Mouse (Mus musculus): ENCODE measurements around the gene Nup107.

The Nup107 gene

DNA sequence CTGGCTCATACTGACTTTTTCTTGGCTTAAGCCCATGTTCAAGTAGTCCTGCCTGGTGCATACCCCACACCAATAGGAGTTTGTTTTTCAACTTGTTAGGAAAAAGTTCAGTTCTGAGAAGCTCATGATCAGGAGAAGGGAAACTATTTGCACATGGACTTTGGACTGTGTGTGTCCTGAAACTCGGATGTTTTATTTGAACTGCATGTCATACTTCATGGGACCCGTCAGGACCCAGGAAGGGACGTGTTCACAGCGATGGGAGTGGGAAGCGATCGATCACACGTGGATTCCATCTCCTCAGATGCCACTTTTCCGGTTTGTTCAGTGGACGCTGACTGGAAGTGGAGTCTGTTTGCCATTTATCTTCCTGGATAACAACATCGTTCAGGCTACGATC, 7.3 kb upstream of the Nup107 start:
- DNase-seq: no peak

DNA sequence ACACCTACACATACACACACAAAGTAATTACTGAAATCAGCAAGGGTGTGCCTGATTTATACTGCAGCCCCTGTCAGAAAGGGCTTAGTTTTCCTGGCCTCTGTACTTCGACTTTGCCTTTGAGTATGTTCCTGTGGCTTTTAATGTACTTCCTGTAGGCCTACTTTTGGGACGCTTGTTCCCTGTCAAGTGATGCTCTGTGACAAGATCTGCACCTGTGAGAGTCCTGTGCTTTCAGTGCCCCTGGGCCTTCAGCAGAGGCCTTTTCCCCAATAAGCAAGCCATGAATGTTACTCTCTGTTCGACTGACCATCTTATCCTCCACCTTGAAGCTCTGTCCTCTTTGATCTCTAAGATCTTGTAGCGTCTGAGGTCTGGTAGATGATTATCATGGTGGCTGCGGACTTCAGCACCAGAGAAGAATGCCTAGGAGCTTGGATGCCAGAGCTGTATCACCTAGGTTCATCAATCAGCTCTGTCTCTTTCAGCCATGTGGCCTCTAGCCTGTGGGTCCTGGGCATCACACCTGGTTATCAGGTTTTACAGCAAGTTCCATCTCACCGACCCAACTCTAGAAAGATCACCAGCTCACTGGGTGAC, 6.0 kb upstream of the Nup107 start:
- no peak for DNase-seq

DNA sequence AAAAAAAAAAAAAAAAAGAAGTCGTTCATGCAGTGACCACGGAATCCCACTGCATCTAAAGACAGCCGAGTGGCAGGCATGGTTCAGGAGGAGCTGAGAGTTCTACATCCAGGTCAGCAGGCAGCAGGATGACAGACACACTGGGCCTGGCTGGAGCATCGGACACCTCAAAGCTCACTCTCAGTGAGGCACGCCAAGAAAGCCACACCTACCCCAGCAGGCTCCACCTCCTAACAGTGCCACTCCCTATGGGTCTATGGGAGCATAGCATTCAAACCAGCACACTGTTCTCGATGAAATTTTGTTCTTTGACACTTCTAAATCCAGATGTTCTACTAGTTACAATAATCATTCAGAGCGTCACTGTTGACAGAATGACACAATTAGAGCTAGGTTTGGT, 5.2 kb upstream of the Nup107 start:
- DNase-seq: no peak

DNA sequence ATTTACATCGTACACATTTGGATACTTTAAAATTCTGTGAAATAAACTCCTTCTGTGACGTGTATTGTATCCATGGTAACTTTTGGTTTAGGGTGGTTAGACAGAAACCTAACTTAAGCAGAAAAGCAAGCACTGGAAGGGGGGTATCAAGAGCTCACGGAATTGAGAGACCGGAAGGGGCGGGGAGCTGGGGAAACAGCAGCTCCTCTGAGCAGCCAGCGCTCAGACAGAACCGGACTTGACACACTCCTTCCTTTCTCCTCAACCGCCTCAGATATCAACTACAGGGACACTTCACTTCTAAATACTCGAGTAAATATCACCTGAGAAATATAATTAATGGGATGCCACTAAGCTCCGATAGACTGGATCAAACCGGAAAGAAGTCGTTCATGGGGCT, 4.6 kb upstream of the Nup107 start:
- DNase-seq: no peak

DNA sequence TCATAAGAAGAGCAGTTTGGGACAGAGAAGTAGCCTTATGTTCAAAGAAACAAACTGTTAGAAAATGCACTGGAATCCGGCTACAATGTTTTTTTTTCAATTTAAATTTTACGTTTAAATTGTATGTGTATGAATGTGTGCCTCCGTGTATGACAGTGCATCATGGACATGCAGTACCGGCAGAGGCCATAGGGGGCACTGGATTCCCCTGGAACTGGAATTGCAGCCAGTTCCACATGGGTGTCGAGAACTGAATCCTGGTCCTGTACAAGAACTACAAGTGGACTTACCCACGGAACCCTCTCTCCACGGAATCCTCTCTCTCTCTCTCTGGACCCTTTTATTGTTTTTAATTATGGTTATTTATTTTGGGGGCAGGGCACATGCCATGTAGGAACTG, 3.7 kb upstream of the Nup107 start:
- no peak for DNase-seq

DNA sequence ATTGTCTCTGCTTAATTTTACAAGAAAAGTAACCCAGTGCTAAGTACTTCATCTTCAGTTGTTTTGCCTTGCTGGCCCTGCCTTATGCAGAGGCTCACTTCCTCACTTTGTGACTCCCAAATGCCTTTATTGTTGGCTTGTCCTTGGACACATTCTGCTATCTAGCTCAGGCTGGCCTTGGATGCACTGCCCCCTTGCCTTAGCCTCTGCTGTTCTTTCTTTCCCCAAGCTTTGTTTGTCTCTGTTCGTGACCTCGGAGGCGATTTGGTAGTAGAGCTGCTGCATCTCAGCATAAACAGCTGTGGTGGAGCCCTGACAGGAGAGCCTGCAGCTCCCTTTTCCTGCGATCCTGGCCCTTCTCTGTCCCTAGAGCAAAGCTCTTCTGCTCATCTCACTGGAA, 2.7 kb upstream of the Nup107 start:
- no peak for DNase-seq

DNA sequence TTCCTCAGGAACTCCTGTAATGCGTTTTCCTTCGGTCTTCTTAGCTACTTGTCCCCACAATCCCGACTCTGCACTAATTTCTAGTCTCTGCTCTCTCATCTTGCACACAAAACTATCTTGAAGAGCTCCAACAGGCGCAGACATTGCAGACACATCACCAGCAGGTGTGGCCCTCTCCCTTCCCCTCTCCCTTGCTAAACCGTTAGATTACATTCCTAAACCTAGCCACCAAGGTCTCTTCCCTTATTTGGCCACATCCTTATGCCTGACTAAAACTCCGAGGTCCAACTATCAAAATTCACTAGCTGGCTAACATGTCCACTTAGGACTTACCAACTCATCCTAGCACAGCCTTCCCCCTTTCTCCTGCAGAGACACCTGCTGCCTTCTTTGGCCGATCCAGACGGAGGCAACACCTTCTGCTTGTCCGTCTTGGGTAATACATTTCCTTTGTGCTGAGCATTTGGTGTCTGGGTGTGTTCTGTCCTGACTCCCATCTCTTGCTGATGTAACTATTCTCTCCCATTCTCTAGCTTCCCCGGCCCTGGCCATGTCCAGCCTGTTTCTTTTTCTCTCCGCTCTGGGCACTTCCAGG, 1.0 kb upstream of the Nup107 start:
- no peak for DNase-seq

DNA sequence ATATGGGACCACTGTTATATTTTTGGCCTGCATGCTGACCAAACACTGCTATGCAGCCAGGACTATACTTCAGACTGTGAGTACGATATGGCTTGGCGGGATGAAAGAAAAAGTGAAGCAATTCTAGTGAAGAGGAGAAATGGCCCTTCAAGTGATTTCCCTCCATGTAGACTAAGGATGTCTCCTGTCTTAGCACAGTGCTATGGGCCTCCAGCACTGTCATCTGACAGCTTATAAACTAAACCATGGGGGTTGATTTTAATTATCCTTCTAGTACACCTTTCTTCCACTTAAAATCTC, 1.4 kb downstream of the Nup107 start:
- DNase-seq: no peak

DNA sequence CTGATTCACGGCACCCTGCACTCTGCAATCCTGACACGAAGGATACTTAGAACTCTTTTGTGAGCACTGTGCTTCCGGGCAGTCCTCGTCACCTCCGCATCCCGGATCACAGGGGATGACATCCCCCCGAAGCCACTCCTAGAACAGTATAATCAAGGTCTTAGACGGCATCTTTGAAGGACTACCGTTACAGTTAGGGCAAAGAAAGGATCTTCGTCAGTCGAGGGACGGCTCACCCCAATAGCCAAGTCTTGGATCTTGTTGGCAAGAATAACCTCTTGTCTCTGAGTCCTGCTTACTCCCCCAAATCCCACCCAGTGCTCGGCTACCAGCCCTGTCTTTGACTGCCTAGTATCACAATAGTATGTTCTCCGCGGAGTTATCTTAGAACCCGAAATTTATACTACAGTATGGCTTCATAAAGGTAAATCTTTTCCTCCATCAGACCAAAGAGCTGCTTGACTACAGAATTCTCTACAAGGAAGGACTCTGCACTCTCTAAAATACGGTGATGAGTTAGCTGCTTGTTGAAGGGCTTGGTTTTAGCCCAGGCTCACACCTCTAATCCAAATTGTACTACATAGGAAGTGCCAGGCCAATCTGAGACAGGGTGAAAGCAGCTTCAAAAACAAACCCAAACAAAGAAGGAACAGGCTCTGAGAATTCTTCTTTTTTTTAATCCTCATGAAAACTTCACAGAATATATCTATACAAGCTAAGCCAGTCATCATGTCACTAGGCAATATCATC, 1.9 kb downstream of the Nup107 start:
- no peak for DNase-seq

DNA sequence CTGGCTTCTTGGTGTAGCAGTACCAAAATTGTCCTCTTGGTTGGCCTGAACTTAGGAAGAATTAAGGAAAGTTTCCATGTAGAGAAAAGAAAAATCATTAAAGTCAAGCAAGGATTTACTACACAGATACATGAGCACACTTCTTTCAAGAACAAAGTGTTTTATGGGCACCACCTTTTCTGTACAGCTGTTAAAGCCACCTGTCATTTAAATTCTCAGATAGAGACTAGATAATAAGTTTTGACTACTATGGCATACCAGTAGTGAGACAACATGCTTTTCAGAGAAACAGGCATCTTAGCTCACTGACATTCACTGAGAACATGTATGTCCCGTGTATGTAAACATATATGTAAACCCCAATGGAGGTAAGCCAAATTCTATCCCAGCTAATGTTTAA, 2.5 kb downstream of the Nup107 start:
- no peak for DNase-seq

DNA sequence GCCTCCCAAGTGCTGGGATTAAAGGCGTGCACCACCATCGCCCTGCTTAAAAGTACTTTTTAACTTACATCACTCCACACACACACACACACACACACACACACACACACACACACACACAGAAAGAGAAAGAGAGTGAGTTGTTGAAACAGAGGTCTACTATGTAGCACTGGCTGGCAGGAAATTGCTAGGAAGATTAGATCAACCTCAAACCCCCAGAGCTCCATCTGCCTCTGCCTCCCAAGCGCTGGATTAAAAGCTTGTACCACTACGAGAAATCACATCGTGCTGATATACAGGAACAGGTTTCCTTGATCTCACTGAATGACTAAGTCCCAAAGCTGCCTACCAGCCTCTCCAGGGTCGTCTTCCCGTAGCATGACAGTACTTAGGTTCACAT, 7.9 kb downstream of the Nup107 start:
- DNase-seq: no peak

DNA sequence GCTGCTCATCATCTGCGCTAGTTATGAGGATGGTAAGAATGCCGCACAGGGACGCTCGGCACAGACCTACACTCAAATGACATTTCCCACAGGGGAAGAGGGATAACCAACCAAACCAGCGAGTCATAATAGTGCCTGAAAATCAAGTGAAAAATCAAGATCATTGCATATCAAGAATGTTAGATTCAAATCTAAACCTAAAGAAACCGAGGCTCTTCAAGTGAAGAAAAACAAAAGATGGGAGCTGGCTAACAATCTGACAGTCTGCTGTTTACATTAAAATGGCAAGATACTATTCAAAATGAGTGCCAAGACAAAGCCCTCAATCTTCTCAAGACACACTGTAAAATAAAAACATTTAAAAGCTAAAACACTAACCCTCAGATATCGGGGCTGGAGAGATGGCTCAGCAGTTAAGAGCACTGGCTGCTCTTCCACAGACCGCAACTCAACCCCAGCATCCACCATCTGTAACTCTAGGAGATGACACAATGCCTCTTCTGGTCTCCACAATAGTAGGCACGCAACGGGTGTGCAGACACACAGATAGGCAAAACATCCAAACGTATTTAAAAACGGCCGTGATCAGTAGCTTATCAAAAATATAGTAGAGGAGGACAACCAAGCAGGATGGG, 8.6 kb downstream of the Nup107 start:
- no peak for DNase-seq

DNA sequence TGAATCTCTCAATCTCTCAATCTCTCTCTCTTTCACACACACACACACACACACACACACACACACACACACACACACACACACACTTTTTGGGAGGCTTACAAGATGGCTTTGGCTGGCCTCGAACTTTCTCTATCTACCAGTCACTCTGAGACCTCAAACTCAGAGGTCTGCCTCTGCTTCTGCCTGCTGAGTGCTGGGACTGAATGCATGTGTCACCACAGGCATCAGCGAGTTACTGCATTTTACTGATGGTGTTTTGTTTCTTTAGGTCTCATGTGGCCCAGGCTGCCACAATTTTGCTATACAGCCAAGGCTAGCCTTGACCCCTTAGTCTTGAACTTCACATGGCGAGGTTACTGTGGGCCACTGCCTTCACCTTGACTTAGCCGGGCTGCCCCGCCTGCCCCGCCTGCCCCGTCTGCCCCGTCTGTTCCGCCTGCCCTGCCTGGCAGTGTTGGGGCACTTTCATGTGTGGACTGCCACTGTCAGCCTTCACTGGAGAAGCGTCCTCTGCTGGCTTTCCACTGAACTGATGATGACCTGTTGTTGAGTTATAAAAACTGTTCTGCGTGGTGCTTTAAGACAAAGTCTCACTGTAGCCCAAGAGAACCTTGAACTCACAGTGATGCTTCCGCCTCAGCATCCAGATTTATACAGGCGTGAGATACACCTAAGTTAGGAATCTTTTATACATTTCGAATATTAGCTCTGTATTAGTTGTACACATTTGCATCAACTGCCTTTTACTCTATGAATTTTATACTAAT, 9.8 kb downstream of the Nup107 start:
- no peak for DNase-seq

DNA sequence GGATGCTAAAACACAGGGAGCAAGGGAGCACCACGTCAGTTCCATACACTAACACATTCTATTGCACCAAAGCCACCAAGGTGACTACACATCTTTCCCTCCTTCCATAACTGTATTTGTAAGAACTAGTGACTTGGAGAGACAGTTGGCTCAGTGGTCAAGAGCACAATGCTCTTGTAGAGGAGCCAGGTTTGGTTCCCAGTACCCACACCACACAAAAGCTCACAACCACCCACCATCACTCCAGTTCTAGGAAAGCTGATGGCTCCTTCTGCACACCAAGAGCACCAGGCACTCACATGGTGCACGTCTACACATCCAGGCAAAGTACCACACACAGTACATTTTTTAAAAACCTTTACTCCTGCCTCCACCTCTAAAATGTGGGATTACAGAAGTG, 10.4 kb downstream of the Nup107 start:
- DNase-seq: no peak

DNA sequence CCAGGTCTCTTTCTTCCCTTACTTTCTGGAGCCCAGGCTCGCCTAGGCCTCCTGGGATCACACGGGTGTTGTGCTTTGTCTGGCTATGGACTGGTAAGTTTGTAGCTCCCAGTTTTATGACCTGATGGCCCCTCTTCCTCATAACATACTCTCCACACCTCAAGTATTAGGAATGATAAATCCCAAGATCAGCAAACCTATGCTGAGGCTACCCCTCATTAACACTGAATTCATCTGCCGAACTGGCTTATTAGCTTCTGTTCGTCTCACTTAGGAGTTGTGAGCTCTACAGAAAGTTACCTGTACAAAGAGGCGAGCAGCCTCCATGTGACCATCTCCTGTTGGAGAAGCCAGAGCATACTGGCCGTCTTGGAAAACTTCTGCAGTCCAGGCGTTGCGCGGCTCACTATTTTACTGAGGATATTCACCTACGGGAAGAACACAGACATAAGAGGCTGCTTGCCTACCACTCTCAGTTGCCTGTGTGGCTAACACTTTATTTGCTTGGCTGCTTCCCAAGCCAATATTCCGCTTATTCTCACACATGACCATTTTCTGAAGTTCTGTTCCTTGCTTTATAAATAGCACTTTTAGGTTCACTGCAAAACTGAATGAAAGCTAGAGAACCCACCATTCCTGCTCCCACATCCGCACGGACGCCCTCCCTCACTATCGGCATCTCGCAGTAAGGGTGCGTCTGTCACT, 11.3 kb downstream of the Nup107 start:
- DNase-seq: no peak

DNA sequence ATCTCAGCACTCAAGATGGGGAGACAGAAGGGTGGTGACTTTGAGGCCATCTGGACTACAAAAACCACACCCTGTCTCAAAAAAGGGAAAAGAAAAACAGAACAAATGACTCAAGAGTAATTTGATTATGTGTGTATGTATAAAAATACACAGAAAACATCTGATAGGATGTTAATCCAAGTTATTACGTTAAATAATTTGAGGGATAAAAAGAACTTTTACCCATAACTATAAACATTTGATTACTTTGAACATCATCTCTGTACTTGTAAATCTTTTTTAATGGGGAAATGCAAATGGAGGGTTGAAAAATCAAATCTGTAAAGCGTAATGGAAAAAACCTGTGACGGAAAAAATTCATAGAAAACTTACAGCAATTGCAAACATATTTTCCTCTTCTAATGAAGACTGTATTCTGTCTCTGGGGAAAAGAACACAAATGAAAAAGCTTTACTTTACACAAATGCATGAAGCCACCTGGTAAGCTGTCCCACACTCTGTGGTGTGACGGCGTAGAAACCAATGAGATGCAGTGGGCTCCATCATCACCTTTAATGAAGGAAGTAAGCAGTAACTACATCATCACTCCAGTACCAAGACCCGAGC, 12.1 kb downstream of the Nup107 start:
- no peak for DNase-seq

DNA sequence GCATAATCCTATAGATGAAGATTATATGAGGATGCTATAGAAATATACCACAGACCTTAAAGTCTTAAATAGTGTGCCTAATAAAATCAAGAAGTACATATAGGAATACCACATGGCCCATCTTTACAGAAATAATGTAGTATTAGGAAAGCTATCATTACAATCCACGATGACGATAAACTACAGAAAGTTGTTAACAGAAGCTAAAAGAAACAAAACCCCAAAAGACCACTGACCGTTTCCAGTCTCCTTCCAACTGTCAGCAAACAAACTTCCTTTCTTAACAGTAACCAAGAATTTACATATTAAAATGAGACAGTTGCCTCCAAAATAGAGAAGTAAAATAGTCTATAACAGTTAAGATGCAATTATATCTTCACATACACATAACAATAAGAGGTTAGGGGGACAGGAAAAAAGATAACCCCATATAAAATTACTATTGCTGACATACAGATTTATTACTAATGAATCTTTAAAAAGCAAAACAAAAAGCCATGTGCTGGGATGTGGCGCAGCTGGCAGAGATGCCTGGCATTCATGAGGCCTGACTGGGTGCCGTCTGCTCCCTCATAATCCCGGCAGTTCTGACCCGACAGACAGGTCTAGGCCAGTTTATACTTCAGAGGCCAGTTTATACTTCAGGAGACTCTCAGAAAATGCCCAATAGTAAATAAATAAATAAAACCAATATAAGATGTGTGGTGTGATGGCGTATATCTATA, 12.8 kb downstream of the Nup107 start:
- DNase-seq: no peak

DNA sequence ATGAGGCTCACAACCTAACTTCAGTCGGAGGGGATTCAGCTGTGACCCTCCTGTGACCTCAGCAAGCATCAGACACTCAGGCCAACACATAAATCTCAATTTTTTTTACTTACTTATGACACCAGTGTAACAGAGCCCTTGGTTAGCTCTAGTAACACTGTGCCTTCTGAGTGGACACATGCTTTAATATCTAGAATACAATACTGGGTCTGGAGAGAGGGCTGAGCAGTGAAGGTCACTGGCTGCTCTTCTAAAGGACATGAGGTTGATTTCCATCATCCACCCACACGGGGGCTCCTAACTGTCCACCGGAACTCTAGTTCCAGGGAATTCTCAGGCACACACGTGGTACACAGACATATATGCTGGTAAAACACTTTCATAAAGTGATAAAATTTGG, 13.6 kb downstream of the Nup107 start:
- DNase-seq: no peak

DNA sequence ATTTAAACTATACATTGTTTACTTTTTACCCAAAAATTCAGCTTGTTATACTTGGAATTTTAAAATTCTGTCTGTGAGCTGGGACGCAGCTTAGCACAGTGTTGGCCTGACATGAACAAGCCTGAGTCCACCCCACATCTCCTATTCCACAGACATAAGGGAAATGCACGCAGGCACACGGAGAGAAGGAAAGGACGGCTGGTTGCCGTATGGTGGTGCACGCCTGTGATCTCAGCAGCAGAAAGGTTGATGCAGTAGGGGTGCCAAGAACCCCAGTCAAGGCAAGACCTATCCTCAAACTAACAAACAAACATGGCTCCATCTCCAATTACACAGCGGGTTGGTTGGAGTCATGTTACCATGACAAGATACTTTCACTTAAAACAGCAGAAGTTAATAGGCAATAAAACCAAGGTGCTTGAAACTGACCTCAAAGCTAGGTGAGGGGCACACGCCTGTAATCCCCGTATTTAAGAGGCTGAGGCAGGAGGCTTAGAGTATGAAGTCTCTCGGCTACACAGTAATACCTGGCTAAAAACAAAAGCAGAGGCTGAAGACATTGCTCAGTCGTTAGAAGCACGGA, 14.1 kb downstream of the Nup107 start:
- DNase-seq: no peak

DNA sequence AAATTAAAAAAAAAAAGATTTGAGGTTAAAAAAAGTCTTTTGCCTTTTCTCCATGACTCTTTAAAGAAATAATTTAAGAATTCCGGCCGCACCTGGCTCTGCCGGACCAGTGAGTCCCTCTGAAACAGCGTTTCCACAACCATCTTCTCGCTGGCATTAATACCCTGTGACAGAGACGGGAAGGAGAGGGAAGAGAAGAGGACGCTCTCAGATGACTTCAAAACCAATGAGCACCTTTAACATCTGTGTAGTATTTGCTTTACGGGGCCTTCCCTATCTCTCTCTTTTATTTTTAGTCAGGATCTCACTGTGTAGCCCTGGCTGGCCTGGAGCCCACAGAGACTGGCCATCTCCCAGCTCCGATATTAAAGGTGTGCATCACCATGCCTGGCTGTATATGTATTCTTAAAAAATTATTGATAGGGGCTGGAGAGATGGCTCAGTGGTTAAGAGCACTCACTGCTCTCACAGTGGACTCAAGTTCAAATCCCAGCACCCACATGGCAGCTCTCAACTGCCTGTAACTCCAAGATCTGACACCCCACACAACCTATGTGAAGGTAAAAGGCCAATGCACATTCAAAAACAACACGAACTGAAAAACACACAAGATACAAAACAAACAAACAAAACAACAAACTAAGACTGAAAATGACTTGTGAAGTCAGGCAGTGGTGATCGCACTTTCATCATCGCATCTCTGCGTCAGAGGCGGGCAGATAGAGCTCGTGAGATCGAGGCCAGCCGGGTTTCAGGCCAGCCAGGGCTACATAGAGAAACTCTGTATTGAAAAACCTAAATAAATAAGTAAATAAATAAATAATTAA, 14.8 kb downstream of the Nup107 start:
- no peak for DNase-seq

DNA sequence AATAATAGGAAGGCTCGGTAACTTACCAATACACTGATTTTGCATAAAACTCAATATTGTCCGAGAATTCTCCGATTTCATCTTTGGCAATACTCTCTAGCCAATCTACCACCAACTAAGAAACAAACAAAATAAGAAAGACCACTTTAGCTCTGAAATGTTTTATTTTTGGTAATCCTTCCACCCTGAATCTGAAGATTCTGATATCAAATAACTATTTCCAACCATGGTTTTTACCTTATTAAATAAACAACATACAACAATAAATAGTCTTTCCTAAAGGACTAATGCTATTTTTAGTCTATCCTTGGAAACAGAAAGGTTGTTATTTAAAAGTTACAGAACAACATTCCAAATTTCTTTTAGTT, 15.4 kb downstream of the Nup107 start:
- DNase-seq: no peak
